Mouse (Mus musculus): Measurements from ENCODE around the gene Ntng1.

DNA sequence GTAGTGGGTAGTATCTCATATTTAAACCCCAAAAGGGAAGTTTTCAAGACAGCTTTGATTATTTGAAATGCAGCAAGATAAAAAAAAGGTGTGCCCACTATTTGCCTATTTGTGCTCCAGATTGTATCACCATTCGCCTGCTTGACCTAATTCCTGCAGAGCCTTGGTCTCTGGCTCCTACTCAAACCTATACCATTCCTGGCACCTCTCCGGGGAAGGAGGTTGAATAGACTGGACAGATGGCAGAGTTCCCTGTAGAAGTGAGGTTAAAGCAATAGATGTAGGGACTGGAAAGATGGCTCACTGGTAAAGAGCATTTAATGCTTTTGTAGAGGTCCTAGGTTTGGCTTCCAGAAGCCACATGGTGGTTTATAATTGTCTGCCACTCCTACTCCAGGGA, 378.2 kb downstream of the Ntng1 start:
- no peak for TF ChIP-seq CTCF (IDR thresholded peaks at IDR 0.05; ENCODE audit: borderline replicate concordance, control insufficient read depth, extremely low read depth, insufficient read depth, low read length, poor library complexity)
- TF ChIP-seq POLR2A (IDR thresholded peaks at IDR 0.05; ENCODE audit: control insufficient read depth, extremely low read depth, insufficient read depth, low read length, poor library complexity), result no peak
